Mouse (Mus musculus) G1E (cell line): Measurements from ENCODE around the gene Sult2a7.

ENCODE experiments used
- CTCF ChIP-seq: IDR thresholded peaks from 2 replicates; pipeline ENCODE4 v1.5.1; 2012; ENCODE audit warnings: low read depth, low read length, inconsistent platforms, mixed read lengths
- GATA1 ChIP-seq: IDR thresholded peaks from 2 replicates; pipeline ENCODE4 v1.6.1; 2012; ENCODE audit warnings: borderline replicate concordance, low read length, inconsistent platforms, mixed read lengths
- POLR2AphosphoS5 ChIP-seq: IDR thresholded peaks from 2 replicates; pipeline ENCODE4 v1.6.1; 2012; ENCODE audit warnings: low read depth, low read length, inconsistent platforms; ENCODE audit not compliant: insufficient replicate concordance
- TAL1 ChIP-seq: conservative IDR thresholded peaks from 2 replicates; pipeline ENCODE4 v1.6.1; 2012; ENCODE audit warnings: low read depth, low read length, inconsistent platforms, mixed read lengths

GRCm38 (mm10) chr7:14518301-14518700 lies 24.3 kb upstream of the Sult2a7 start:
- no peak for TF ChIP-seq GATA1
- TF ChIP-seq CTCF: no peak
- TF ChIP-seq POLR2AphosphoS5: no peak
- no peak for TF ChIP-seq TAL1
